Mouse (Mus musculus) lung, embryonic 15.5 days (tissue): ENCODE measurements at regions not wholly inside any gene's neighbourhood (a gene's known extent, or its start where the extent isn't known, plus 50 kb on each side); places are given as distances from the start of the nearest gene placed in this dataset.

Experiments
- ATAC-seq: fragments of 200-750 bp; cut with Nextera tagmentation; 2 replicates; pipeline ENCODE4 v1.8.0; 2017; ENCODE audit warnings: moderate number of reproducible peaks, borderline replicate concordance; ENCODE audit not compliant: low FRiP score, low TSS enrichment; ENCODE audit errors: extremely low read depth
- H3K27ac ChIP-seq: fragments of 300-500 bp; sonication (generic); 2 replicates; pipeline ENCODE4 v1.5.1; 2015; ENCODE audit warnings: moderate library complexity, mild to moderate bottlenecking, inconsistent platforms
- H3K27me3 ChIP-seq: fragments of 300-500 bp; sonication (generic); 2 replicates; pipeline ENCODE4 v1.6.1; 2015; ENCODE audit warnings: inconsistent platforms
- H3K36me3 ChIP-seq: fragments of 300-500 bp; sonication (generic); 2 replicates; pipeline ENCODE4 v1.6.1; 2015; ENCODE audit warnings: inconsistent platforms
- H3K4me1 ChIP-seq: fragments of 300-500 bp; sonication (generic); 2 replicates; pipeline ENCODE4 v1.6.1; 2015; ENCODE audit warnings: inconsistent platforms
- H3K4me2 ChIP-seq: fragments of 300-500 bp; sonication (generic); 2 replicates; pipeline ENCODE4 v1.6.1; 2015; ENCODE audit warnings: inconsistent platforms, mild to moderate bottlenecking, moderate library complexity
- H3K4me3 ChIP-seq: fragments of 300-500 bp; sonication (generic); 2 replicates; pipeline ENCODE4 v1.5.1; 2015; ENCODE audit warnings: mild to moderate bottlenecking, inconsistent platforms
- H3K9ac ChIP-seq: fragments of 300-500 bp; sonication (generic); 2 replicates; pipeline ENCODE4 v1.6.1; 2015; ENCODE audit warnings: inconsistent platforms
- H3K9me3 ChIP-seq: fragments of 300-500 bp; sonication (generic); 2 replicates; pipeline ENCODE4 v1.6.1; 2016; ENCODE audit warnings: inconsistent platforms
- WGBS: fragments of 180-500 bp; shearing (Covaris S2); methylation state at CpG from one replicate; pipeline ENCODE4 v1.1.7; 2015; 5-methylcytosine and 5-hydroxymethylcytosine counted together

- 58% methylated on average over 5 of the region's 5 CpGs for WGBS
- ATAC-seq = no peak
- Histone ChIP-seq H3K4me1 (no peaks in the 10 kb centered on the region), H3K27me3 (no peaks in the 10 kb centered on the region), H3K9ac (no peak overlapping the region), H3K9me3 (no peaks in the 10 kb centered on the region), H3K36me3 (no peaks in the 10 kb centered on the region), H3K4me3 (no peak overlapping the region), H3K27ac (no peak overlapping the region), H3K4me2 (no peak overlapping the region)
These were observed 184.6 kb downstream of the Cog6 start for GRCm38 (mm10) chr3:52832421-52832820.

- ATAC-seq = no peak
- Histone ChIP-seq H3K4me1 (no peaks in the 10 kb centered on the region), H3K27ac (no peak overlapping the region), H3K27me3 (no peaks in the 10 kb centered on the region), H3K9me3 (no peaks in the 10 kb centered on the region), H3K9ac (no peak overlapping the region), H3K4me3 (no peak overlapping the region), H3K36me3 (no peaks in the 10 kb centered on the region), H3K4me2 (no peak overlapping the region)
- 65% methylated on average over 1 of the region's 1 CpGs for WGBS
These were observed 185.1 kb downstream of the Cog6 start for GRCm38 (mm10) chr3:52831986-52832385.

- no peak overlapping the region for H3K4me2 ChIP-seq
- no peaks in the 10 kb centered on the region for H3K27me3 ChIP-seq
- WGBS = 81% methylated on average over 3 of the region's 3 CpGs
- H3K9me3 ChIP-seq = no peaks in the 10 kb centered on the region
- no peak overlapping the region for H3K9ac ChIP-seq
- H3K36me3 ChIP-seq = no peaks in the 10 kb centered on the region
- H3K4me3 ChIP-seq = no peak overlapping the region
- no peak overlapping the region for H3K27ac ChIP-seq
- H3K4me1 ChIP-seq = no peaks in the 10 kb centered on the region
- ATAC-seq = no peak
These were observed 186.9 kb downstream of the Cog6 start for GRCm38 (mm10) chr3:52830101-52830500.

- H3K4me3 ChIP-seq = no peak overlapping the region
- no peaks in the 10 kb centered on the region for H3K36me3 ChIP-seq
- H3K4me1 ChIP-seq = no peaks in the 10 kb centered on the region
- H3K4me2 ChIP-seq = no peak overlapping the region
- H3K9me3 ChIP-seq = no peaks in the 10 kb centered on the region
- no peaks in the 10 kb centered on the region for H3K27me3 ChIP-seq
- H3K27ac ChIP-seq = no peak overlapping the region
- no peak overlapping the region for H3K9ac ChIP-seq
- ATAC-seq = no peak
- 82% methylated on average over 6 of the region's 6 CpGs for WGBS
These were observed 188.0 kb downstream of the Cog6 start for GRCm38 (mm10) chr3:52829069-52829468.

- H3K9ac ChIP-seq = no peak overlapping the region
- no peaks in the 10 kb centered on the region for H3K27me3 ChIP-seq
- no peak overlapping the region for H3K4me2 ChIP-seq
- H3K4me1 ChIP-seq = no peaks in the 10 kb centered on the region
- H3K4me3 ChIP-seq = no peak overlapping the region
- H3K36me3 ChIP-seq = no peaks in the 10 kb centered on the region
- H3K27ac ChIP-seq = no peak overlapping the region
- H3K9me3 ChIP-seq = no peaks in the 10 kb centered on the region
- WGBS = 33% methylated on average over 4 of the region's 4 CpGs
- no peak for ATAC-seq
These were observed 188.6 kb downstream of the Cog6 start for GRCm38 (mm10) chr3:52828473-52828872.

GRCm38 (mm10) chr3:52822848-52823247, 194.2 kb downstream of the Cog6 start:
- WGBS = 72% methylated on average over 5 of the region's 5 CpGs
- Histone ChIP-seq H3K4me2 (no peak overlapping the region), H3K27ac (no peak overlapping the region), H3K9me3 (no peaks in the 10 kb centered on the region), H3K36me3 (no peaks in the 10 kb centered on the region), H3K4me3 (no peak overlapping the region), H3K9ac (no peak overlapping the region), H3K4me1 (no peaks in the 10 kb centered on the region), H3K27me3 (no peaks in the 10 kb centered on the region)
- ATAC-seq = no peak

- H3K4me3 ChIP-seq = no peak overlapping the region
- H3K36me3 ChIP-seq = no peaks in the 10 kb centered on the region
- no peaks in the 10 kb centered on the region for H3K9me3 ChIP-seq
- no peaks in the 10 kb centered on the region for H3K4me1 ChIP-seq
- ATAC-seq = no peak
- H3K27me3 ChIP-seq = no peaks in the 10 kb centered on the region
- no peak overlapping the region for H3K4me2 ChIP-seq
- 38% methylated on average over 5 of the region's 5 CpGs for whole genome bisulfite sequencing
- H3K27ac ChIP-seq = no peak overlapping the region
- H3K9ac ChIP-seq = no peak overlapping the region
These were observed 195.6 kb downstream of the Cog6 start for GRCm38 (mm10) chr3:52821450-52821849.

GRCm38 (mm10) chr3:52818401-52818800, 198.6 kb downstream of the Cog6 start:
- ATAC-seq = no peak
- H3K9ac ChIP-seq = no peak overlapping the region
- no peaks in the 10 kb centered on the region for H3K36me3 ChIP-seq
- H3K27ac ChIP-seq = no peak overlapping the region
- H3K4me1 ChIP-seq = no peaks in the 10 kb centered on the region
- 72% methylated on average over 4 of the region's 4 CpGs for WGBS
- H3K4me3 ChIP-seq = no peak overlapping the region
- H3K27me3 ChIP-seq = no peaks in the 10 kb centered on the region
- no peak overlapping the region for H3K4me2 ChIP-seq
- H3K9me3 ChIP-seq = no peaks in the 10 kb centered on the region

- Histone ChIP-seq H3K4me2 (no peak overlapping the region), H3K9me3 (no peaks in the 10 kb centered on the region), H3K27ac (no peak overlapping the region), H3K27me3 (no peaks in the 10 kb centered on the region), H3K4me1 (no peaks in the 10 kb centered on the region), H3K4me3 (no peak overlapping the region), H3K9ac (no peak overlapping the region), H3K36me3 (no peaks in the 10 kb centered on the region)
- 75% methylated on average over 6 of the region's 6 CpGs for WGBS
- ATAC-seq = no peak
These were observed 199.6 kb downstream of the Cog6 start for GRCm38 (mm10) chr3:52817416-52817815.

- Histone ChIP-seq H3K4me1 (no peaks in the 10 kb centered on the region), H3K27me3 (no peaks in the 10 kb centered on the region), H3K9me3 (no peaks in the 10 kb centered on the region), H3K9ac (no peak overlapping the region), H3K4me2 (no peak overlapping the region), H3K4me3 (no peak overlapping the region), H3K36me3 (no peaks in the 10 kb centered on the region), H3K27ac (no peak overlapping the region)
- 77% methylated on average over 7 of the region's 7 CpGs for WGBS
- ATAC-seq = no peak
These were observed 201.5 kb downstream of the Cog6 start for GRCm38 (mm10) chr3:52815497-52815896.

GRCm38 (mm10) chr3:52802324-52802723, 214.7 kb downstream of the Cog6 start:
- Histone ChIP-seq H3K36me3 (no peaks in the 10 kb centered on the region), H3K9me3 (no peaks in the 10 kb centered on the region), H3K4me3 (no peak overlapping the region), H3K4me2 (no peak overlapping the region), H3K9ac (no peak overlapping the region), H3K27me3 (no peaks in the 10 kb centered on the region), H3K4me1 (no peaks in the 10 kb centered on the region), H3K27ac (no peak overlapping the region)
- 59% methylated on average over 5 of the region's 5 CpGs for WGBS
- no peak for ATAC-seq

GRCm38 (mm10) chr3:52801446-52801845, 215.6 kb downstream of the Cog6 start:
- H3K4me1 ChIP-seq = no peaks in the 10 kb centered on the region
- no peak for ATAC-seq
- 83% methylated on average over 5 of the region's 5 CpGs for WGBS
- H3K27ac ChIP-seq = no peak overlapping the region
- H3K27me3 ChIP-seq = no peaks in the 10 kb centered on the region
- H3K9me3 ChIP-seq = no peaks in the 10 kb centered on the region
- no peaks in the 10 kb centered on the region for H3K36me3 ChIP-seq
- no peak overlapping the region for H3K4me3 ChIP-seq
- no peak overlapping the region for H3K4me2 ChIP-seq
- H3K9ac ChIP-seq = no peak overlapping the region

- H3K27me3 ChIP-seq = no peaks in the 10 kb centered on the region
- no peak for ATAC-seq
- H3K4me1 ChIP-seq = no peaks in the 10 kb centered on the region
- H3K9ac ChIP-seq = no peak overlapping the region
- no peak overlapping the region for H3K4me3 ChIP-seq
- no peaks in the 10 kb centered on the region for H3K9me3 ChIP-seq
- H3K27ac ChIP-seq = no peak overlapping the region
- no peaks in the 10 kb centered on the region for H3K36me3 ChIP-seq
- H3K4me2 ChIP-seq = no peak overlapping the region
- 76% methylated on average over 3 of the region's 3 CpGs for WGBS
These were observed 216.4 kb downstream of the Cog6 start for GRCm38 (mm10) chr3:52800673-52801072.
